Mouse (Mus musculus) heart, adult 2 months (tissue): ENCODE measurements at regions not wholly inside any gene's neighbourhood (a gene's known extent, or its start where the extent isn't known, plus 50 kb on each side); places are given as distances from the start of the nearest gene placed in this dataset.

Experiments
- CTCF ChIP-seq: fragments of 200-600 bp; IDR thresholded peaks from 2 replicates; pipeline ENCODE4 v1.8.1; 2022; ENCODE audit warnings: antibody characterized with exemption, mild to moderate bottlenecking, moderate library complexity
- POLR2A ChIP-seq: fragments of 200-500 bp; IDR thresholded peaks from 2 replicates; pipeline ENCODE4 v1.6.1; 2011; ENCODE audit warnings: mild to moderate bottlenecking, low read depth, low read length, control low read depth; ENCODE audit not compliant: insufficient read depth

- TF ChIP-seq CTCF (no peak), POLR2A (no peak)
Observed at GRCm38 (mm10) chr8:6577868-6578634, 1472.9 kb upstream of the Slc10a2 start.
